Mouse (Mus musculus) olfactory bulb, adult 2 months (tissue): ENCODE measurements at regions not wholly inside any gene's neighbourhood (a gene's known extent, or its start where the extent isn't known, plus 50 kb on each side); places are given as distances from the start of the nearest gene placed in this dataset.

Experiments used
- H3K27ac ChIP-seq: fragments of 200-500 bp; 2 replicates; pipeline ENCODE4 v1.5.1; 2012; ENCODE audit warnings: low read depth, low read length; ENCODE audit not compliant: insufficient read depth
- H3K4me1 ChIP-seq: fragments of 200-500 bp; 2 replicates; pipeline ENCODE4 v1.6.1; 2012; ENCODE audit warnings: low read length; ENCODE audit not compliant: control insufficient read depth, insufficient read depth
- H3K4me3 ChIP-seq: fragments of 200-500 bp; 2 replicates; pipeline ENCODE4 v1.5.1; 2012; ENCODE audit warnings: mild to moderate bottlenecking, low read depth, low read length, moderate library complexity; ENCODE audit not compliant: insufficient read depth
- CTCF ChIP-seq: fragments of 200-500 bp; IDR thresholded peaks from 2 replicates; pipeline ENCODE4 v1.5.1; 2012; ENCODE audit warnings: low read depth, mild to moderate bottlenecking, low read length, moderate library complexity; ENCODE audit not compliant: insufficient read depth
- POLR2A ChIP-seq: fragments of 200-500 bp; IDR thresholded peaks from 2 replicates; pipeline ENCODE4 v1.6.1; 2012; ENCODE audit warnings: mild to moderate bottlenecking, low read depth, low read length, moderate library complexity; ENCODE audit not compliant: insufficient read depth
- WGBS: fragments of 180-500 bp; shearing (Covaris S2); methylation state at CpG from one replicate; pipeline ENCODE4 v1.1.7; 2018; 5-methylcytosine and 5-hydroxymethylcytosine counted together

DNA sequence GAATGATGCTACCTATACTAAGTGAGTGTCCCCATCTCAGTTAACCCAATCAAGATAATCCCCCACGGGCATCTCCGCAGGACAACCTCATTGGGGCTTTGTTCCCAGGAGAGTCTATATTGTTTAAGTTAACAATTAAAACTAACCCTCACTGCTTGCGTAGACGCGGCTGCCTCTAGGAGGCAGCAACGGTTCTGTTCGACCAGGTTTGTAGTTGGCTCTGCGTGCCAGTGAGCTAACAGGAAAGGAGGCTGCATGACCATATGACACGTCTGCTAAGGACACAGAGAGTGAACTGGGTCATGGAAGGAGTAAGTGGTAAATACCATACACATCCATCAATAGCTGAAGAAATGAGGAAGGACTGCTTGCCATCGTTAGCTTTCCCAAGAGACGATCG, 92.0 kb downstream of the Mis18a start:
- TF ChIP-seq CTCF (no peak), POLR2A (no peak)
- H3K27ac ChIP-seq, result no peak overlapping the region
- H3K4me3 ChIP-seq, result no peak overlapping the region
- H3K4me1 ChIP-seq, result peaks cover 1% of the 10 kb centered on the region
- 44% methylated on average over 12 of the region's 12 CpGs for WGBS

DNA sequence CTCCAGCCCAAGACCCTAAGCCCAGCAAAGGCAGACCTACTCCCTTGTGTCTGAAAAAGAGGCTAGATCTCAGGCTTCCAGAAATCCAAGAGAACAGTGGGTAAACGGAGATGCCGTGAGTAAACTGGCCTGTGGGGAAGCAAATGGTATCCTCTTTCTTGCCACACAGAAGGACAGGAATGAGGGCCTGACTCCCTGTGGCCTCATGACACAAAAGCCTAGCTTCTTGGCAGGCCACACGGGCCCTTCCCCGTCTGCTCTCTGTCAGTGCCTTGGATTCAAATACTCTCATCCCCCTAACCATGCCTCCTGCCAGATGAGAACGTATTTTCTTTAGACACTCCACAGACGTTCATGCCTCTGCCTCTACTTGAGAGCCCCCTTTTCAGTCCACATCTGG, 97.2 kb downstream of the Mis18a start:
- 69% methylated on average over 6 of the region's 6 CpGs for WGBS
- Histone ChIP-seq H3K27ac (no peak overlapping the region), H3K4me3 (no peak overlapping the region), H3K4me1 (peaks cover 24% of the 10 kb centered on the region)
- TF ChIP-seq POLR2A, result no peak
- no peak for TF ChIP-seq CTCF

DNA sequence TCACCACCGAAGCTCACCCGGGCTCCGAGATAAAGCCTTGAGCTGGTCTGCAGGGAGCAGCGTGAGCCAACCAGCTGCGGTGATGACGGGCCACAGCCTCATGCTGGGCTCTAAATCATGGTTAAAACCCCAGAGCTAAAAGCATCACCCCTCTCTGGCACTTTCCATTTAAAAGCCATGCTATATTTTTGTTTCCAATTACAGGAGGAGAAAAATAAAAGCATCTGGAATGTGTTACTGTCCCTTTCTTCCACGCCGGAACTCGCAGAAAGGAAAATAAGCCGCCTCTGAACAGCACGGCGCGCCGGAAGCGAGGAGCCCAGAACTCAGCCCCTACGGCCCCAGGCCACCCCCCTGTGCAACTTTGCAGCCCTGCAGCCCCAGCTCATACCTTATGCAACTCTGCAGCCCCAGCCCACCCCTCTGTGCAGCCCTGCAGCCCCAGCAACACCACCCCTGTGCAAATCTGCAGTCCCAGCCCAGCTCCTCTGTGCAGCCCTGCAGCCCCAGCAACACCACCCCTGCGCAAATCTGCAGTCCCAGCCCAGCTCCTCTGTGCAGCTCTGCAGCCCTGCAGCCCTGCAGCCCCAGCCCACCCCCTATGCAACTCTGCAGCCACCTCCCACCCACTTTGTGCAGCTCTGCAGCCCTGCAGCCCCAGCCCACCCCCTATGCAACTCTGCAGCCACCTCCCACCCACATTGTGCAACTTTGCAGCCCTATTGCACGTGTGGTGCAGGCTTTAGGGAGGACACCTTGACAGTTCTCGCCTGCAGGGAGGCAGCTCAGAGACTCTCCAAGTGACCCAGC, 97.9 kb downstream of the Mis18a start:
- Histone ChIP-seq H3K4me1 (peaks cover 24% of the 10 kb centered on the region), H3K4me3 (no peak overlapping the region), H3K27ac (peak overlapping the region; percentile 73)
- WGBS, result 32% methylated on average over 19 of the region's 19 CpGs
- TF ChIP-seq CTCF, result no peak
- TF ChIP-seq POLR2A, result no peak

DNA sequence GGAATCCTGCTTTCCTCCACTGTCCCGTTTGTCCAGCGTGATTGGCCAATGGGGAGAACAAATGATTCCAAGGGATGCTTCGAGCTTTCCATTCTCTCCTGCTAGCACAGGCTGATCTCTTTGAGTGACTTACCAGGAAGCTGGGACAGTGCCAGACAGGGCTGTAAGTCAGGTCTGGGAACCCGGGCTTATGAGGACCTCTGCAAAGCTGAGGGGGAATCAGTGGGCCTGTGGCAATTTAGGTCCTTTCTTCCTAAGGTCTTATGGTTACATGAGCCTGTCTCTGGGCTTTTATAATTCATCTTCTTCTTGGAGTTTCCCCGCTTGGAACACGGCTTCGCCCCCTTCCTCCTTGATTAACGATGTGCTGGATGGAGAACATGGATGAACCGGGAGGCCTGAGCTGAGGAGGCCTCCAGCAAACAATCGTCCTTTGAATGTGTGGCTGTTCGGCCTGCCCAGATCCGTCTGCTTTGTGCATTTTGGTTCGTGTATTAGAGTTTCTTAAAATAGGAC, 98.5 kb downstream of the Mis18a start:
- no peak overlapping the region for H3K4me3 ChIP-seq
- WGBS, result 44% methylated on average over 13 of the region's 13 CpGs
- peaks cover 24% of the 10 kb centered on the region for H3K4me1 ChIP-seq
- H3K27ac ChIP-seq, result peak overlapping the region; percentile 73
- TF ChIP-seq CTCF (no peak), POLR2A (no peak)

DNA sequence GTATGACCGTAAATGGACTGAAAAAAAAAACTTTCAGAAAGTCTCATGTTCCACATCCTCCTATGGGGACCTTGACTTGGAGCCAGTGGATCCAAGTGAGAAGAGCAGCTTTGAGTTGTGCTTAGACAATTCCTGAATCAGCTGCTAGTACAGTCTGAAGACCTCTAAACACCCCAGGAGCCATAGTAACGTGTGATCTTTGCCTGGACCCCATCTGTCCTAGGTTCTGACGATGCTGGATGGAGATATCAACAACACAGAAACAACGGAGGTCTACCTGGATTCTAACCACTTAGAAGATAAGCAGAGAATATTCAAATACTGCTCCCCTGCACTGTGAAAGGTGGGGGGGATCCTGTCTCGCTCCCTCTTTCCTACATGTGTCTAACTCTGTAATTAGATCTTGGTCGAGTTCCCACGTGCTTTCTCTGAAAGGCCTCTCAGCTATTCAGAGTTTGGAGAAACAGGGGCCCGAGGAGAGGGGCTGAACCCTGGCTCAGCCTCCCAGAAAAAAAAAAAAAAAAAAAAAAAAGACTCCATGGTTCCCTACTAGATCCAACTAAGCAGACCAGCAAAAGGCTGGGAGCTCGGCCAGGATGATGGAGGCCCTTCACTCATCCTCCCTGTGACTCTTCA, 101.1 kb downstream of the Mis18a start:
- peaks cover 32% of the 10 kb centered on the region for H3K4me1 ChIP-seq
- WGBS, result 49% methylated on average over 9 of the region's 9 CpGs
- no peak overlapping the region for H3K27ac ChIP-seq
- H3K4me3 ChIP-seq, result no peak overlapping the region
- no peak for TF ChIP-seq CTCF
- TF ChIP-seq POLR2A, result no peak

DNA sequence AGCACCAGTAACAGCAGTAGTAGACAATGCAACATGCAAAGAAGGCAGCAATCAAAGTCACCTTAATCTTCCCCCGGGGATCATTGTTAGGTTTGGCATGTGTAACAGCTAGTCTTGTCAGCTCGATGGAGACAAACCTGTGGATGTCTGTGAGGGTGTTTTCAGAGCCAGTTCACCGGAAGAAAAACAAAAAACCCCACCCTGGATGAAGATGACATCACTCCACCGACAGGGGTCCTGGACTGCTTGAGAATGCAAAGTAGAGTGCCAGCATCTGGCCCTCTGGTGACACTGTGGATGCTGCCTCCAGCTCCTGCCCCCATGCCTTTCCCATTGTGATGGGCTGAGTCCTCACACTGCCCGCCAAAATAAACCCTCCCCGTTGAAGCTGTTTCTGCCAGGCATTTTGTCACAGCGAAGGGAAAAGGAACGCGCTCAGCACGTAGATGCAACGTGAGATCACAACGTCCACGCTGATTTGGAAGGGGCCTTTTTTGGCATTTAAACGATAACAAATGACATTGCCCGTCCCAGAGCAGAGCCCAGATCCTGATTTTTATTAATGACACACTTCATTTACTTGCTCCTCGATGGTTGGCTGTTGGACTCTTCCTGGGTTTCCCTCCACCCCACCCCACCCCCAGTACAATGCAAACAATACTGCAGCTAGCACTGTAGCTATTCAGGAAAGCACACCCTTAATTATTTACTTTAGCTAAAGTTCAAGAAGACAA, 101.7 kb downstream of the Mis18a start:
- H3K27ac ChIP-seq, result no peak overlapping the region
- WGBS, result 66% methylated on average over 16 of the region's 16 CpGs
- H3K4me3 ChIP-seq, result no peak overlapping the region
- TF ChIP-seq POLR2A (no peak), CTCF (no peak)
- peaks cover 32% of the 10 kb centered on the region for H3K4me1 ChIP-seq

DNA sequence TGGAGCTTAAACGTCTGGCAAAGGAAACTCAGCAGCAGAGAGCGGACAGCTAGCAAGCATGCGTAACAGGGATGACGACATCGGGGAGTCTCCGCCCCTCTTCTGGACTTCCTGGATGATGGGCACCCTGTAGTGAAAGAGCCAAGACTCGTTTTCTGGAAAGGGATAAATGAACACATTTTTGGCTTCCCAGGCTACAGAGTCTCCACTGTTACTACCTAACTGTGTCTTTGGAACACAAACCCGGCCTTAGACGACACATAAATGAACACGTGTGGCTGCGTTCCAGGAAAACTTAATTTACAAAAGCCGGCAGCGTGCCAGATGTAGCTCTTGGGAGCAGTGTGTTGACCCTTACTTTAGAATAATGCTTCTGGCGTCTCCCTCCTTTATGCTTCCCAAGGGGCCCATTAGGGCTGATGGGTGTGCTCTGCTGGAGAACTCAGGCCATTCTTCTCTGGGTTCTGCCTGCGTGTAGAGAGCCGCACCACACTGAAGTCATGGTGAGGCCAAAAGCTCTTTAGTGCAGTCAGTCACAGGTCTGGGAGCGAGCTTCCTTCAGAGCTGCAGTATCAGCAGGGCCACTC, 103.1 kb downstream of the Mis18a start:
- Histone ChIP-seq H3K4me3 (no peak overlapping the region), H3K27ac (no peak overlapping the region), H3K4me1 (peaks cover 20% of the 10 kb centered on the region)
- WGBS, result 50% methylated on average over 17 of the region's 17 CpGs
- no peak for TF ChIP-seq CTCF

DNA sequence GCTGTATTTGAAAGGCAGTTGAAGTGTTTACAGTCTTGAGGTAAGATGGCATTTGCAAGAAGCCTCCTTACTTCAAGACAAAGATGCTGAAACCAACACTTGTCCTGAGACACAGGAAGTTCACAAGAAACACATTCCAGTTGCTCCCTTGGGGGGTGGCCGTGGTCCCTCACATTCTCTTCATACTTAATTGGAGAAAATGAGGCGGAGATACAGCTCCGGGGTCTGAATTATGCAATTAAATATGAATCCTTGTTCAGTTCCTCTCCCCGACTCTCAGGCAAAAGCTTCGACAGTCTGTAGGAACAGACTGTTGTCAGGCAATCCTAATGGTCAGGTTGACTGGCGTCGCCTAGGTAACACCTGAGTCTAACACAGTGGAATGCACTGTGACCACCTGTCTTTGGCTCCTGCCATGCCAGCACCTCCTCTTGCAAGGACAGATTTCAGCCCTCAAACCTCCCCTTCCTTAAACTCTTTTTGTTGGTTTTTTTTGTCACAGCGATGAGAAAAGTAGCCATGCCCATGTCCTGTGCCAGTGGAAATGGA, 104.5 kb downstream of the Mis18a start:
- no peak overlapping the region for H3K27ac ChIP-seq
- WGBS, result 83% methylated on average over 8 of the region's 8 CpGs

More for the DNA sequence above, 104.5 kb downstream of the Mis18a start:
- no peak overlapping the region for H3K4me3 ChIP-seq
- TF ChIP-seq POLR2A, result no peak
- TF ChIP-seq CTCF, result no peak
- H3K4me1 ChIP-seq, result peaks cover 12% of the 10 kb centered on the region
